Comparison of ENCODE assay signal across 11 mouse cellular contexts in the genomic region with DNA sequence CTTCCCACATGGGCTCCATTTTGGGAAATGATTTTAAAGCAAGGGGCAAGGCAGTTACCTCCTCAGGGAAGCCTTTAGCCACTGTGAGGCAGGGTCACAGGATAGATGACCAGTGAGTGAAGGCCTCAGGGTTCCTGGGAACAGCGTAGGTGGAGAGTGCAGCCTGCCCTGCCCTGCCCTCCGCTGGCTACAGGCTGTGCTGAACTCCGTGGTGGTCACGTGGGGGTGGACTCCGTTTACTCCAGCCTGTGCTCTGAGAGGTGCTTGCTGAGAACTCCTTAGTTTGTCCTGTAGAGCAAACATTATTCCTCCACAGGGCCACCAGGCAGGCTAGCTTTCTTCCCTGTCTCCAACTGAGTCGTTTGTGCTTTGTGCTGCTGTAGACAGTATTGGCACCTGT. TPM values are rescaled to one million over a fixed set of nuclear protein-coding genes. Genes with fewer than 3 reads are reported as not detected.
DNase-seq lines count a peak whose midpoint lies in the region; ATAC-seq and TF ChIP-seq lines count a peak whose summit lies in the region.
"Had no signal": no experiment of that assay in that cellular context is flagged by ENCODE, and none has a peak within 500 bp of the region (broad histone marks: within the 10 kb centered on the region; RNA-seq: fewer than 3 reads in every experiment).

No protein-coding gene starts in this region.

- peak; percentile 54 for DNase-seq in liver, postnatal 0 days
- no peak for DNase-seq in MN1 (ENCODE audit: low spot score)
- DNase-seq: cerebellum, postnatal 25 days; gastrocnemius, postnatal 25 days had no signal

- no peak for TF ChIP-seq EP300 in liver, postnatal 0 days (IDR thresholded peaks at IDR 0.05; ENCODE audit: low read depth)

- no peak overlapping the region for H3K9ac ChIP-seq in kidney, embryonic 16.5 days (replicated peaks; ENCODE audit: low read length)
- H3K9ac ChIP-seq in liver, postnatal 0 days (replicated peaks) = no peak overlapping the region
- H3K9ac ChIP-seq in stomach, embryonic 15.5 days = no peak overlapping the region
- no peak overlapping the region for H3K9ac ChIP-seq in hindbrain, embryonic 13.5 days
- no peak overlapping the region for H3K9ac ChIP-seq in hindbrain, embryonic 16.5 days (ENCODE audit: low read depth, low read length)

- H3K9me3 ChIP-seq in megakaryocyte, embryonic 14.5 days = 0 out of 2 replicates have a peak, but pooled peaks cover 2% of the 10 kb centered on the region
- H3K9me3 ChIP-seq in kidney, embryonic 16.5 days (ENCODE audit: low read length) = no peaks in the 10 kb centered on the region
- no peaks in the 10 kb centered on the region for H3K9me3 ChIP-seq in liver, postnatal 0 days (ENCODE audit: low read length)
- H3K9me3 ChIP-seq in stomach, embryonic 15.5 days = no peaks in the 10 kb centered on the region
- no peaks in the 10 kb centered on the region for H3K9me3 ChIP-seq in hindbrain, embryonic 13.5 days
- H3K9me3 ChIP-seq in hindbrain, embryonic 16.5 days (ENCODE audit: control insufficient read depth, low read length) = no peaks in the 10 kb centered on the region

- peaks cover 29% of the 10 kb centered on the region for H3K27me3 ChIP-seq in megakaryocyte, embryonic 14.5 days (replicated peaks)
- H3K27me3 ChIP-seq in kidney, embryonic 16.5 days (ENCODE audit: insufficient read depth, low read length) = peaks cover 28% of the 10 kb centered on the region
- peaks cover 5% of the 10 kb centered on the region; the same call in 1 of the 2 replicates for H3K27me3 ChIP-seq in liver, postnatal 0 days (ENCODE audit: insufficient read depth, low read length)
- H3K27me3 ChIP-seq in stomach, embryonic 15.5 days (replicated peaks) = peaks cover 14% of the 10 kb centered on the region; the same call in 1 of the 2 replicates
- H3K27me3 ChIP-seq in hindbrain, embryonic 13.5 days = peaks cover 39% of the 10 kb centered on the region
- H3K27me3 ChIP-seq in hindbrain, embryonic 16.5 days (replicated peaks; ENCODE audit: control insufficient read depth, insufficient read depth, low read length) = peaks cover 8% of the 10 kb centered on the region

- 18% methylated on average over 6 of the region's 6 CpGs for WGBS in kidney, embryonic 16.5 days
- WGBS in liver, postnatal 0 days (ENCODE audit: insufficient replicate concordance) = 31% methylated on average over 6 of the region's 6 CpGs
- WGBS in stomach, embryonic 15.5 days = 29% methylated on average over 6 of the region's 6 CpGs
- 19% methylated on average over 6 of the region's 6 CpGs for WGBS in hindbrain, embryonic 13.5 days
- WGBS in hindbrain, embryonic 16.5 days = 24% methylated on average over 6 of the region's 6 CpGs

- ATAC-seq in megakaryocyte, adult 5-6 weeks (ENCODE audit: poor library complexity, severe bottlenecking) = no peak
- peak; percentile 71; the same call in 1 of the 2 replicates for ATAC-seq in kidney, embryonic 16.5 days (ENCODE audit: low FRiP score, low TSS enrichment)
- ATAC-seq in liver, postnatal 0 days = peak; percentile 77
- ATAC-seq in stomach, embryonic 15.5 days (ENCODE audit: insufficient read depth, low FRiP score, low read depth) = peak; percentile 73
- no peak for ATAC-seq in hindbrain, embryonic 13.5 days (ENCODE audit: low FRiP score)
- no peak for ATAC-seq in hindbrain, embryonic 16.5 days

- peak; percentile 46 for TF ChIP-seq CTCF in liver, postnatal 0 days (IDR thresholded peaks at IDR 0.05; ENCODE audit: low read depth)

- peak overlapping the region; percentile 18 for H3K4me3 ChIP-seq in megakaryocyte, embryonic 14.5 days (replicated peaks)
- no peak overlapping the region for H3K4me3 ChIP-seq in kidney, embryonic 16.5 days (ENCODE audit: low read length)
- H3K4me3 ChIP-seq in liver, postnatal 0 days (ENCODE audit: low read depth, low read length) = no peak overlapping the region
- H3K4me3 ChIP-seq in stomach, embryonic 15.5 days (replicated peaks) = no peak overlapping the region
- no peak overlapping the region for H3K4me3 ChIP-seq in hindbrain, embryonic 13.5 days
- H3K4me3 ChIP-seq in hindbrain, embryonic 16.5 days (ENCODE audit: low read length) = no peak overlapping the region

- no peaks in the 10 kb centered on the region for H3K36me3 ChIP-seq in megakaryocyte, embryonic 14.5 days (replicated peaks; ENCODE audit: low read length)
- no peaks in the 10 kb centered on the region for H3K36me3 ChIP-seq in kidney, embryonic 16.5 days (ENCODE audit: insufficient read depth, low read length)
- no peaks in the 10 kb centered on the region for H3K36me3 ChIP-seq in liver, postnatal 0 days (replicated peaks; ENCODE audit: insufficient read depth, low read length)
- no peaks in the 10 kb centered on the region for H3K36me3 ChIP-seq in stomach, embryonic 15.5 days
- H3K36me3 ChIP-seq in hindbrain, embryonic 13.5 days = no peaks in the 10 kb centered on the region
- no peaks in the 10 kb centered on the region for H3K36me3 ChIP-seq in hindbrain, embryonic 16.5 days (ENCODE audit: control insufficient read depth, insufficient read depth, low read length)

- no peaks in the 10 kb centered on the region for H3K4me1 ChIP-seq in megakaryocyte, embryonic 14.5 days
- H3K4me1 ChIP-seq in kidney, embryonic 16.5 days (ENCODE audit: insufficient read depth, low read length) = peaks cover 8% of the 10 kb centered on the region
- H3K4me1 ChIP-seq in liver, postnatal 0 days (ENCODE audit: insufficient read depth) = peaks cover 12% of the 10 kb centered on the region; the same call in 1 of the 2 replicates
- no peaks in the 10 kb centered on the region for H3K4me1 ChIP-seq in stomach, embryonic 15.5 days
- peaks cover 10% of the 10 kb centered on the region for H3K4me1 ChIP-seq in hindbrain, embryonic 13.5 days (replicated peaks)
- peaks cover 5% of the 10 kb centered on the region for H3K4me1 ChIP-seq in hindbrain, embryonic 16.5 days (ENCODE audit: control insufficient read depth, insufficient read depth, low read depth, low read length)

- H3K27ac ChIP-seq in kidney, embryonic 16.5 days (ENCODE audit: low read length) = no peak overlapping the region
- H3K27ac ChIP-seq in liver, postnatal 0 days (ENCODE audit: low read depth) = no peak overlapping the region
- no peak overlapping the region for H3K27ac ChIP-seq in stomach, embryonic 15.5 days
- no peak overlapping the region for H3K27ac ChIP-seq in hindbrain, embryonic 13.5 days
- no peak overlapping the region for H3K27ac ChIP-seq in hindbrain, embryonic 16.5 days (ENCODE audit: low read depth, low read length)

- no peak overlapping the region for H3K4me2 ChIP-seq in kidney, embryonic 16.5 days (replicated peaks; ENCODE audit: low read depth, low read length)
- H3K4me2 ChIP-seq in liver, postnatal 0 days (ENCODE audit: low read depth, low read length) = no peak overlapping the region
- no peak overlapping the region for H3K4me2 ChIP-seq in stomach, embryonic 15.5 days
- H3K4me2 ChIP-seq in hindbrain, embryonic 13.5 days = no peak overlapping the region
- H3K4me2 ChIP-seq in hindbrain, embryonic 16.5 days (ENCODE audit: low read length) = no peak overlapping the region

RNA-seq across cellular contexts. Expression of gene Slc34a2, which starts 10.1 kb away (rescaled TPM):
- polyA plus RNA-seq in megakaryocyte, embryonic 14.5 days (2012; ENCODE audit: insufficient read depth, low replicate concordance) = not detected in 2 replicates
- not detected in 2 replicates for total RNA-seq in megakaryocyte, adult 5-6 weeks (2015)
- not detected in 2 replicates for total RNA-seq in megakaryocyte, adult 5-6 weeks (2017)
- polyA plus RNA-seq in kidney, embryonic 16.5 days (2015; fragmentation: Nextera tagmentation; extraction: Ambion mirVana) = 0.64 and 2.5 TPM in 2 replicates
- 0.35 and 0.54 TPM in 2 replicates for polyA plus RNA-seq in liver, postnatal 0 days (2015; fragmentation: Nextera tagmentation; extraction: Ambion mirVana)
- 1.4 and 3.8 TPM in 2 replicates for polyA plus RNA-seq in stomach, embryonic 15.5 days (2015; fragmentation: Nextera tagmentation; extraction: Ambion mirVana)
- polyA plus RNA-seq in hindbrain, embryonic 13.5 days (2015; fragmentation: Nextera tagmentation; extraction: Ambion mirVana) = not detected in 2 replicates
- polyA plus RNA-seq in hindbrain, embryonic 16.5 days (2015; fragmentation: Nextera tagmentation; extraction: Ambion mirVana) = 0.06 and 0.37 TPM in 2 replicates
- total RNA-seq: gastrocnemius, postnatal 25 days; hematopoietic stem cell, adult 5-6 weeks had no signal

Comparison
In these comparisons a context has a peak if more than half of its experiments do, and no peak if none do; other contexts are left out.
1. ATAC-seq: peak in kidney, embryonic 16.5 days (single experiment), liver, postnatal 0 days (single experiment) and stomach, embryonic 15.5 days (single experiment); none in megakaryocyte, adult 5-6 weeks (single experiment), hindbrain, embryonic 13.5 days (single experiment) and hindbrain, embryonic 16.5 days (single experiment).